Mouse (Mus musculus) adrenal gland, postnatal 4 days (tissue): ENCODE measurements around the gene Kcna7. TPM values are rescaled to one million over a fixed set of nuclear protein-coding genes. Genes with fewer than 3 reads are reported as not detected.
"Not testable (repeated sequence)": the region's sequence is repeated elsewhere in the genome, so short reads cannot be mapped to it uniquely, and the experiment has no call there.

ENCODE experiments used
- DNase-seq, 2 experiments: peaks; one replicate each; pipeline ENCODE4 v3.0.0; 2021 to 2022; ENCODE audit warnings: low spot score in 2 of 2, mixed read lengths in 2 of 2
- long read RNA-seq, 2 experiments: library from polyadenylated mRNA; stranded (forward); transcript quantifications; one replicate each; pipeline ENCODE4 v2.0.0; 2021
- total RNA-seq, 2 experiments: library from RNA; stranded (reverse); gene quantifications; 2 replicates each; pipeline ENCODE4 v1.2.3; 2021

The Kcna7 gene
- under 1 TPM; 0.14 to 0.28 TPM for total RNA-seq
- long read RNA-seq, experiment 1, result 0 reads
- long read RNA-seq, experiment 2, result 0 reads

DNA sequence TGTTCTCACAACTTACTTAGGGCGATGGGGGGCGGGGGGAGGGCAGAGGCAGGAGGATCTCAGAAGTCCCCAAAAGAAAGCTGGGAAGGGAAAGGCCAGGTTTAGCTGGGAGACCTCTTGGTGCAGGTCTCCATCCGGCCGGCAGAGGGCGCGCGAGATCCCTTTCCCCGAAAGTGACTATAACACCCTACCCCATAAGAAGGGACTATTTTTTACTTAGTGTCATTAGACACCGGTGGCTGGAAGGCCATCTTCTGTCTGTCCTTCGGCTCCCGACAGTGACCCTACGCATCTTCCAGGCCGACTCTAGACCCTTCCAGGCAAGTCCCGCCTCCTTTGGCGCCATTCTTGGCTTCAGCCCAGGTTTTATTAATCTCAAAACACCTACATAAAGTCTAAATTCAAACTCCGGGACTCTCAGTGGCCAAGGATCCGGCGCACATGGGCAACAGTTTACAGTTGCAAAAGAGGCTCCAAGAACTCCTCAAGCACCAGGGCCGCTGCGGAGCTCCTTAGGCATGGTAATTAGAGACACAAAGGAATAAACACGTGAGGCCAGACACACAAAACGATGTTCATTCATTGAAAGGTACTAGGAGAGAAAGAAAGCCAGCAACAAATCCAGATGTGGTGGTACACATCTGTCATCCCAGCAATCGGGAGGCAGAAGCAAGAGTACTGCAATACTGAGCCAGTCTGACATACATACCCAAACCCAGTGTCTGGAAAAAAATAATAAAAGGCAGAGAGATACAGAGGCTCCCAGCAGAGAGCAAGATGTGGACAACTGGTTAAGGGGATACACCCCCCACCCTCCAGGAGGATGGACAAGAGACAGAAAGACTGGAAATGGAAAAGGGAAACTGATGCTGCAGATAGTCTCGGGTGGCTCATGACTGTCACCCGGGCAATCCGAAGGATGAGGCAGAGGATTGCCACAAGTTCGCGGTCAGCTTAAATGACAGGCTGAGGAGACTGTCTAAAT is at the start of gene Kcna7:
TSS of gene Kcna7 (plus strand) at position 563 of the 985 bp plus-strand sequence.
- DNase-seq, result peak; percentile 47 to 50

- no peak for DNase-seq
These were observed 49.4 kb upstream of the Kcna7 start for GRCm38 (mm10) chr7:45356087-45356486.

DNA sequence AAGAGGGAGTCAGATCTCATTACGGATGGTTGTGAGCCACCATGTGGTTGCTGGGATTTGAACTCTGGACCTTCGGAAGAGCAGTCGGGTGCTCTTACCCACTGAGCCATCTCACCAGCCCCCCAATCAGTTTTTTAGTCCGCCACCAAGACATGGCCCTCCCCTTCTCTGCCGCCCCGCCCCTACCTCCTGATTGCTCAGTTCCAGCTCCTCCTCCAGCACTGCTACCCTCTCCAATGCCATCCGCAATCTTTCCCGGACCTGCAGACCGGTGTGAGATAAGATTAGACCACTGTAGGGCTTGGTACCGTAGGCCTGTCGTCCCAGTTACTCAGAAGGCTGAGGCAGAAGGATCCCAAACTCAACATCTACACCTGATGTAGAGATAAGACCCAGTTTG is 46.4 kb upstream of the Kcna7 start:
- DNase-seq, result not testable (repeated sequence)

DNA sequence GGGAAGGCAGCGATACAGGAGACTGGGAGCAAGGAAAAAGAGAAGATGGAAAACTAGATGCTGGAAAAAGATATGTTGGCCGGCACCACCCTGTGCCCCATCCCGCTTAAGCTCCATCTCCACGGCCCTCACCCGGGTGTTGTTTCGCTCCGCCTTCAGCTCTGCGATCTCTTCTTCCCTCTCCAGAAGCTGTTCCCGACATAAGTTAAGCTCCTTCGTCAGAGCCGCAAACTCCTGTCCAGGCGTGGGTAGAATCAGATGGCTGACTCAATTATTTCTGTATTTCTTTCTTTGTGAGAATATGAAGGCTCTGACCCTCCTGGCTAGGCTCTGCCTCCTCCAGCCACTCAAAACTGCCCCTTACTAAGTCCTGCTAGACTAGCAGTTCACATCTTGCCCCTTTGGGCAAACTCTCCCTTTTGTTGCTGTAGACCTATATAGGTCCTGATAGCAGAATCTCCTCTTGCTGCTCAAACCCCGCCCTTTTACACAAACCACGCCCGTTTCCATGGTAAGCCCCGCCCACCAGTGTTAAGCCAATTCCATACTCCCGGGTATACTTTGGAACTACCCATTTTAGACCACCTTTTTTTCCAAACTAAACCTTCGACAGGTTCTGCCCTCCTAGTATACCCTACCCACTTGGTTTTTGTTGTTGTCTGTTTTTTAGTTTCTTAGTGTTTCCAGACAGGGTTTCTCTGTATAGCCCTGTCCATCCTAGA is 44.9 kb upstream of the Kcna7 start:
- no peak for DNase-seq

DNA sequence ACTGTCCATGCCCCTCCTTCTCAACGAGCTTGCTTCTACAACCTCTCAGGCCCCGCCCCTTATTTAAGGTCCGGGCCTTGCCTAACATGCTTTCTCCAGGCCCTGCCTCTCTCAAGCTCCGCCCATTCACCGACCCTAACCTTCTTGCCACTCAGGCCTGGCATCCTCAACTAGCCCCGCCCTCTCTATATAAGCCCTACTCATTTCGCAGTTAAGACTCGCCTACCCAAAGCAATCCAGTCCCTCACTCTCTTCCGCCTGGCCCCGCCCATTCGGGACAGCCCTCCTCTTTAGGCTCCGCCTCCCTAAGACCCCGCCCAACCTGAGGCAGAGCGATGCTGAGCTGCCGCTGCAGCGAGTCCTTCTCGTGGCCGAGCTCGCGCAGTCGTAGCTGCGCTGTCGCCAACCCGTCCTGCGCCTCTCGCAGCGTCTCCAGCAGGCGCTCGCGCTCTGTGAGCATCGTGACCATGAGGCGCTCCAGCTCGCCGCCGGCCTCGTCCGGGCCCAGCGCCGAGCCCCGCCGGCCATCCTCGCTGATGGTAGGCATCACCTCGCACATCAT is 44.1 kb upstream of the Kcna7 start:
- DNase-seq, result no peak

DNA sequence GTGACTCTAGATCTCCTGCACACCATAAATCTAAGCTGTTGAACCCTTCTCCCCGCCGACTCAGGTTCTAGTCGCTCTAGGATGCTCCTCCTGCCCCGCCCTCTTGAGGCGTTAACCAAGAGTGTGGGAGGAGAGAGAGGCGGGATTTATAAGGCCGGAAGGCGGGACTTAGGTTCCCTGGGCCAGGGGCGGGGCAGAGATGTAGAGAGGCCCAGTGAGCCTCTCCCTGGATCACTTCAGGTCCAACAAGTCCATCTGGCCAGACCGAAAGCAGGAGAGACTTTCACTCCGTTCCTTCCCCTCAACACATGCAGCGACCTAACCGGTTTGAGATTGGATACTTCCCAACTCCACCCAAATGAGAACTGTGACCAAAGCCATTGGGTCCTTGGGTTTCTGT is 42.7 kb upstream of the Kcna7 start:
- no peak for DNase-seq

GRCm38 (mm10) chr7:45363983-45364382 is 41.5 kb upstream of the Kcna7 start:
- DNase-seq, result no peak

DNA sequence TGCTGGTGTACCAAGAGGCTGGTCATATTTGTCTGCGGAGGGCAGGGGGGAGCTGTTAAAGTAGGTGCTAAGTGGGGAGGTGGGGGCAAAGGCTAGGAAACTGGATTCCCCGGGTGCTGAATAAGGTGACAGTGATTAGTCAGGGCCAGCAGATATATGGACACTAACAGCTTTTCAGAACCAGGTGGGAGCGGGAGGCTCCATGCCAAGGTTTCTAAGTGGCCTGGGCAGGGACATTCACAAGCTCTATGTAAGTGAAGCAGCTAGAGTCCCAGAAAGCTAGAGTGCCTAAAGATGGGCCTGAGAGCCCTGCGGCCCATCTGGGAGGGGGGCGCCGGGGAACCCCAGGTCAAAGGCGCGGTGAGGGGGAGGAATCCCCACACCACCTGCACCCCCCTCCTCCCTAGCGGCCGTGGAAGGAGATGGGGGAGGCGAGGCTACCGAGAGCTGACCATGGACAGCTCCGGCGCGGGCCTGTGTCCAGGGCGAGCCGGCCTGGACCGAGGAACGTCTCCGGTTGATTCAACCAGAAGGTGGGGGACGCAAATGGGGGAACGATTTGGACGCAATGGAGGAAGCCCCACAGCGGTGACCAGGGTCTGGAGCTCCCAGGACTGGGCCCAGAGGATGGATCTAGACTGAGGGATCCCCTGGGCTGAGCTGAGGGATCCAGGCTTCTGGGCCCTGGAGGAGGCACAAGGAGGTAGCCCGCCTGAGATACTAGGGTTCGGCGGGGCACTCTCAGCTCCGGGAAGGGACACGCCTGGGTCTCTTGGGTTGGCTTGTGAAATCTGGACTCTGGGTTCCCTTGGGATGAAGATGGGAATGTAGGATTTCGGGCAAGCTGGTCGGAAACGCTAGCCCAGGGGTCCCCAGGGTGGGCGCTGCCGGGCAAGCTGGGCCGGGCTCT is 39.5 kb upstream of the Kcna7 start:
- peak in 1 of 2 experiments; percentile 35 for DNase-seq

GRCm38 (mm10) chr7:45366652-45367019 is 38.8 kb upstream of the Kcna7 start, which contains the start of gene Ppfia3:
Ppfia3 (minus strand) TSS chr7:45367019.
- DNase-seq, result no peak

DNA sequence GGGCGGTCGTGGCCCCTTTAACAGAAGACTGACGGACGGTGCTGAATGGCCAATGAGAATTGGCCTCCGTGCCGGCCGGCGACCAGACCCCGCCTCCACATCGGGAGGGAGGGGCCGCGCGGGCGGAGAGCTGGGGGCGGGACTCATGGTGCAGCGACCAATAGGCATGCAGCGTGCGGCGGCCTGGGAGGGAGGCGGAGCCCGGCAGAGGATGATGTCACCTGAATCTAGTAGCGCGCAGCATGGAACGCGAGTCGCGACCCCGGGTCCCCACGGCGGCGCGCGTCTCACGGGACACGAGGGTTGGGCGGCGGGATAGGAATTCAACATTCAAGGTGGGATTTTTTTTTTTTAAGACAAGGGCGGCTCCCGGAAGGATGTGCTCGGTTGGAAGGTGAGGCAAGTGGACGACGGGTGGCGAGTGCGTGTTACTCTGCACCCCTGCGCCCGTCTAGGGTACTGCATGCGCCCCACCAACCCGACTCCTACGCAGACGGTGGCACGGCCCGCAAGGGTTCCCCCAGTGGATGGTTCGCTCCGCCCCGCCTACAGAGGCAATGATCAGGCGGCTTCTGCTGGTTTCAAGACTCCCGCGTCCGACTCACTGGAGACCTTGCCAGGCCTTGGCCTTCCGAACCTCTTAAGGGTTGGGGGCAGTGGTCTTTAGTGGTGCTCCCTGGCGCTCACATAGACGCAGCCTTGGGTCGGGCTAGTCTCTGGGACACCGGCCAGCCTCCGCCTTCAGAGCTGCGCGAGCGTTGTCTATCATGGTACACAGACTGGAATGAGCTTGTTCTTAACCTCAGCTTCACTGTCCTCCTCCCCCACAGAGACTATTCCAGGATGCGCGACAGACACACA is 38.2 kb upstream of the Kcna7 start:
- DNase-seq, result peak; percentile 92 to 97

GRCm38 (mm10) chr7:45368178-45368577 is 37.3 kb upstream of the Kcna7 start:
- DNase-seq, result no peak

GRCm38 (mm10) chr7:45369022-45369745 is 36.3 kb upstream of the Kcna7 start:
- DNase-seq, result no peak

DNA sequence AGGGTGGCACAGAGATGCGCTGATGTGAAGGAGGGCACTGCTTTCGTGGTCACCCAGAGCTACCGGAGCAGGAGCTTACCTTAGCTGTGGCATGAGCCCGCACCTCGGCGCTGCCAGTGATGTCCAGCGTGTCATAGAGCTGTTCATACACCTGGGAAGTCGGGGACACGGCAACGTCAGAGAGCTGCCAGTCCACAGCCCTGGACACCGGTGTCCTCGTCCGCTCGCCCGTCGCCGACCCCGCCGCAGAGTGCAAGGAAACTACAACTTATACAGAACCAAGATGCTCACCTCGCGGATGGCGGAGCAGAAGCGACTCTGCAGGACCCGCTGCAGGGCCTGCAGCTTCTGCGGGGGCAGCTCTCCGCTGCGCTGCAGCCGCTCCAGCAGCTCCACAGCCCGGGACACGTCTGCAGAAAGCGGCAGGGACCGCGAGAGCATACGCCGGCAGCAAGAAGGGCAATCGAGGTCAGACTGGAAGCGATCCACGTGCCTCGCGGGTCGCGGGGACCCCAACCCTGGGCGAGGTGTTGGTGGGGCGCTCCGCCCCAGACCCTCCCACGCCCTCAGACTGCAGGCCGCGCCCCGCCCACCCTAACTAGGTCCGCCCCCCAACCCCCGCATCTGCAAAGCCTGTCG is 35.5 kb upstream of the Kcna7 start:
- no peak for DNase-seq

DNA sequence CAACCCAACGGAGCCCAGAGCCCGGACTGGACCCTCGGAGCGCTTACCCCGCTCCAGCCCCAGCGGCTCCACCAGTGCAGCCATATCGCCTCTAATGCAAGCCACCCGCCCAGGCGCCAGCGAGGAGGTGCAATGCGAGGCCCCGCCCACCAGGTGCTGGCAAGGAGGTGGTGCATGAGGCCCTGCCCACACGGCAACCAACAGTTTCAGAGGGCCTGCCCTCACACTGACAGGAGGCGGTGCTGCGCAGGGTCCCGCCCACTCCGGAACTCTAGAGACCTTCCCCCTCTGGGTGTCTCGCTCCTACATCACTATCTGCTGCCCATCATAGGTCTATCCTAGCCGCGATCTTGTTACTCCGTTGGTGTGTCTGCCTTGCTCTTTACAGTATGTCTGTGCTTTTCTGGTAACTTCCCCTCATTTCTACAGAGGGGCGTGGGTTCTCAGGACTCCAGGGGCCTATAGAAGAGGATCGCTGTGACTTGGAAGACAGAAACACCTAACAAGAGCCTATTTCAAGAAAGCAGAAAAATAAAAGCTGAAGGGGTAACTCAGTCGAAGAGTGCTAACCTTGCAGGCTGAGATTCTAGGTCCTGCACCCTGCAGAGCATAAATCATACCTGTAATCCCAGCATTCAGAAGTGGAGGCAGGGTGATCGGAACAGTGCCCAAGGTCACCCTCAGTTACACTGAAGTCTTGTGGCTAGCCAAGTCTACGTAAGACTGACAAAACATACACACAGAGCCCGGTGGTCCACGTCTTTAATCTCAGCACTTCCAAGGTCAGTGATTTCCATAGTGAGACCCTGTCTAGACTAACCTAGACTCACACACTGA is 34.8 kb upstream of the Kcna7 start, which contains the start of gene Lin7b:
TSS of gene Lin7b (minus strand) at position 109 of the 837 bp plus-strand sequence.
- peak; percentile 67 to 83 for DNase-seq

DNA sequence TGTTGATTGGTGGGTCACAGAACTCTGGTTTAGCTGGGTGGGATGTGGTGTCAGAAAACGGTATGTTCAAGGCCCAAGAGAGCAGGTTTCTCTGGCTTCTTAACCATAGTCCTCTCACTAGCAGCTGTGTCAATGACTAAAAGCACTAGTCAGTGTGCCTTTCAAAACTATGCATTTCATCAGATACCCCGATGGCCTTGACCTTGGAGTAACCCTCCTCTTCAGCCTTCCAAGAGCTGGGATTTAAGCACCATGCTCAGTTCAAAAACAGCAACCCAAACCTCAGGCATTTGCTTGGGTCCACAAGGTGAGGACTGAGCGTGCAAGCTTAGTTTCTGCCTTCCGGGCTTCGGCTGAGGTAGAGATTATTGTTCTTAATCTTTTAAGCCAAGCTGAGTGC is 33.1 kb upstream of the Kcna7 start:
- DNase-seq, result no peak

- DNase-seq, result no peak
These were observed 30.8 kb upstream of the Kcna7 start for GRCm38 (mm10) chr7:45374620-45375019.

- DNase-seq, result no peak
These were observed 29.4 kb upstream of the Kcna7 start for GRCm38 (mm10) chr7:45376057-45376456.
